Mouse (Mus musculus) intestine, postnatal 0 days (tissue): Measurements from ENCODE around the gene Capn11. TPM values are rescaled to one million over a fixed set of nuclear protein-coding genes. Genes with fewer than 3 reads are reported as not detected.

Experiments
- ATAC-seq: fragments of 200-750 bp; cut with Nextera tagmentation; 2 replicates; pipeline ENCODE4 v1.8.0; 2017; ENCODE audit warnings: mild to moderate bottlenecking, moderate TSS enrichment, moderate library complexity
- H3K27ac ChIP-seq: fragments of 300-500 bp; sonication (generic); 2 replicates; pipeline ENCODE4 v1.5.1; 2014; ENCODE audit warnings: mild to moderate bottlenecking, low read depth, low read length, moderate library complexity
- H3K27me3 ChIP-seq: fragments of 300-500 bp; sonication (generic); replicated peaks from 2 replicates; pipeline ENCODE4 v1.6.1; 2014; ENCODE audit warnings: low read length, mixed read lengths; ENCODE audit not compliant: control insufficient read depth, insufficient read depth
- H3K36me3 ChIP-seq: fragments of 300-500 bp; sonication (generic); 2 replicates; pipeline ENCODE4 v1.6.1; 2014; ENCODE audit warnings: mild to moderate bottlenecking, moderate library complexity; ENCODE audit not compliant: control insufficient read depth, insufficient read depth
- H3K4me1 ChIP-seq: fragments of 300-500 bp; sonication (generic); replicated peaks from 2 replicates; pipeline ENCODE4 v1.6.1; 2014; ENCODE audit warnings: antibody characterized with exemption, low read length, mixed read lengths; ENCODE audit not compliant: control insufficient read depth, insufficient read depth
- H3K4me2 ChIP-seq: fragments of 300-500 bp; sonication (generic); replicated peaks from 2 replicates; pipeline ENCODE4 v1.6.1; 2014; ENCODE audit warnings: low read depth, mild to moderate bottlenecking, moderate library complexity
- H3K4me3 ChIP-seq: fragments of 300-500 bp; sonication (generic); 2 replicates; pipeline ENCODE4 v1.5.1; 2014; ENCODE audit warnings: low read depth, low read length
- H3K9ac ChIP-seq: fragments of 300-500 bp; sonication (generic); 2 replicates; pipeline ENCODE4 v1.6.1; 2014; ENCODE audit warnings: mild to moderate bottlenecking, low read depth, low read length
- H3K9me3 ChIP-seq: fragments of 300-500 bp; sonication (generic); 2 replicates; pipeline ENCODE4 v1.6.1; 2016; ENCODE audit warnings: mixed run types; ENCODE audit not compliant: control insufficient read depth
- CTCF ChIP-seq: sonication (generic); IDR thresholded peaks from 2 replicates; pipeline ENCODE4 v1.5.1; 2016; ENCODE audit warnings: low read depth, mild to moderate bottlenecking, control low read depth, antibody characterized with exemption, moderate library complexity
- WGBS: fragments of 180-500 bp; shearing (Covaris S2); extraction: QIAGEN DNeasy Blood & Tissue Kit; methylation state at CpG from one replicate; pipeline ENCODE4 v1.1.7; 2014; 5-methylcytosine and 5-hydroxymethylcytosine counted together
- polyA plus RNA-seq: library from polyadenylated mRNA; unstranded; fragments of >200 nt; fragmentation: Nextera tagmentation; extraction: Ambion mirVana; gene quantifications from 2 replicates; pipeline ENCODE4 v1.2.1, GENCODE M21; 2015

Gene Capn11
- polyA plus RNA-seq, 1 experiment from 2014 or later: not detected

DNA sequence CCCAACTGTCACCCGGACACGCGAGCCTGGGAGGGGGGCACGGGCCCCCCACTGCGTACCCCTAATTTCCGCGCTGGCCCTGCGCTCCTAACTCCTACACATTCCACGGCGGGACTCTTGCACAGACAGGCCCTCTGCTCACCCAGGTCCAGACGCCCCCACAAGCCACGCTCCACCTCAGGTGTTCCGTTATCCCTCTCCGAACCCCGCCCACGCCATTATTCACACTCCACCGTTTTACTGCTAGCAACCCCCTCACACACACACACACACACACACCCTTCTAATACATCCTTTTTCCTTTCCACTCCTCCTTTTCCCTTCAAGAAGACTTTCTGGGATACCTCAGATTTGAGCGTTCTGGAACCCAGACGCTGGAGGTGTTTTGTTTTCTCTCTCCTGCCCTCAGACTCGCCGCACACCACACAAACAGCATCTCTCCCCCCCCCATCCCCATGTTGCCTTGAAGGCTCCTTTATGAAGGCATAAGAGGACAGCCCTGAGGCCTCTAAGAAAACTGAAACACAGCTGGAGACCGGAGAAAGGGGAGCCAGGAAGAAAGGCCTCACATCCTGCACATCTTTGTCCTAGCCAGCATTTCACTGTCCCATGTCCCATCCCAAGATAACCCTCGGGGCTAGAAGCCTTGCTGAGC, 63.3 kb downstream of the Capn11 start:
- H3K4me1 ChIP-seq: peaks cover 15% of the 10 kb centered on the region
- H3K9me3 ChIP-seq: no peaks in the 10 kb centered on the region
- 20% methylated on average over 23 of the region's 23 CpGs for WGBS
- H3K4me3 ChIP-seq: peak overlapping the region; percentile 53
- no peak overlapping the region; the same call in 1 of the 2 replicates for H3K9ac ChIP-seq
- peak overlapping the region; percentile 92 for H3K4me2 ChIP-seq
- ATAC-seq: no peak
- no peaks in the 10 kb centered on the region for H3K27me3 ChIP-seq
- no peak for TF ChIP-seq CTCF
- no peak overlapping the region for H3K27ac ChIP-seq
- H3K36me3 ChIP-seq: no peaks in the 10 kb centered on the region

- Histone ChIP-seq H3K27ac (no peak overlapping the region), H3K4me1 (peaks cover 15% of the 10 kb centered on the region)
Measured at GRCm38 (mm10) chr17:45594881-45595735, 64.0 kb downstream of the Capn11 start.

DNA sequence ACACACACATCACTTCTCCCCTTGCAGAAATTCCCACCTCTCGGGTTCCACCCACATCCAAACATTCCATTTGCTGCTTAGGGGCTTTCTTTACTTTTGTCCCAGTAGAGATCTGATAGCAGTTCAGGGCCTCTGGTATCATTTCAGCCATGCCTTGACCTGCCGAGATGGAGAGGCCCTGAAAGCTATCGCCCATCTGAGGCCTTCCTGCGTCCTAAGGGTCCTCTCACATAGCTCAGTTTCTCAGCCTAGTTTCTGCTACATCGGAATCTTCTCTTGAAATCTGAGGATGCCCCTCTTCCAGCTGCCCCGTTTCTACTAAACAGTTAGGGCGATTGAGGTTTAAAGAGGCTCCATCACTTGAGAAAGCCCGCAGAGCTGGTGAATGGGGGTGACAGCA, 64.9 kb downstream of the Capn11 start:
- WGBS: 57% methylated on average over 8 of the region's 8 CpGs
- Histone ChIP-seq H3K9ac (no peak overlapping the region), H3K4me3 (peak overlapping the region; percentile 53), H3K36me3 (peaks cover 11% of the 10 kb centered on the region; the same call in 1 of the 2 replicates), H3K4me1 (peaks cover 15% of the 10 kb centered on the region), H3K9me3 (no peaks in the 10 kb centered on the region), H3K4me2 (peak overlapping the region; percentile 92), H3K27ac (no peak overlapping the region), H3K27me3 (no peaks in the 10 kb centered on the region)
- TF ChIP-seq CTCF: no peak
- no peak for ATAC-seq

More at GRCm38 (mm10) chr17:45594881-45595735, 64.0 kb downstream of the Capn11 start:
- Histone ChIP-seq H3K4me2 (peak overlapping the region; percentile 92), H3K9ac (peak overlapping the region; percentile 49; the same call in 1 of the 2 replicates), H3K4me3 (peak overlapping the region; percentile 53), H3K36me3 (0 out of 2 replicates have a peak, but pooled peaks cover 2% of the 10 kb centered on the region), H3K27me3 (no peaks in the 10 kb centered on the region), H3K9me3 (no peaks in the 10 kb centered on the region)
- TF ChIP-seq CTCF: peak; percentile 13
- ATAC-seq: peak; percentile 55; the same call in 1 of the 2 replicates
- WGBS: under 1% methylated on average over 57 of the region's 58 CpGs

DNA sequence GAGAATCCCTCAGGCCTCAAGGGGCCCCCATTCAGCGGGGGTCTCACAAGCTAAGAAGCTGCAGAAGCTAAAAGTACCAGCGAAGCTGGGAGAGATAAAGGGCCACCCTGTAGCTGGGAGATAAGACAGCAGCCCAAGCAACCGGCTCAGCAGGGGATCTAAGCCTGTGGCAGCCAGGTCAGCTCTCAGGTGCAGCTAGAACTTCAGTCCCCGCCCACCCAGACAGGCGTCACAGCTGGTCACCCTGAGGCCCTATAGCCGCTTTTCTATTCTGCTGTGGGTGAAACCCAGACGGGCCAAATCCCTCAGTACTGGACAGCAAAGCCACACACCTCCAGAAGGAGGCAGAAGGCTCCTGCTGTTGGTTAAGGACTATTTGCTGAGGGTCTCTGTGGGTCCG, 65.6 kb downstream of the Capn11 start:
- Histone ChIP-seq H3K9me3 (no peaks in the 10 kb centered on the region), H3K9ac (no peak overlapping the region), H3K4me3 (no peak overlapping the region), H3K36me3 (peaks cover 17% of the 10 kb centered on the region; the same call in 1 of the 2 replicates), H3K4me1 (peaks cover 15% of the 10 kb centered on the region), H3K4me2 (peak overlapping the region; percentile 13; the same call in 1 of the 2 replicates), H3K27me3 (no peaks in the 10 kb centered on the region), H3K27ac (no peak overlapping the region)
- TF ChIP-seq CTCF: peak; percentile 50
- ATAC-seq: no peak
- 42% methylated on average over 8 of the region's 8 CpGs for WGBS

DNA sequence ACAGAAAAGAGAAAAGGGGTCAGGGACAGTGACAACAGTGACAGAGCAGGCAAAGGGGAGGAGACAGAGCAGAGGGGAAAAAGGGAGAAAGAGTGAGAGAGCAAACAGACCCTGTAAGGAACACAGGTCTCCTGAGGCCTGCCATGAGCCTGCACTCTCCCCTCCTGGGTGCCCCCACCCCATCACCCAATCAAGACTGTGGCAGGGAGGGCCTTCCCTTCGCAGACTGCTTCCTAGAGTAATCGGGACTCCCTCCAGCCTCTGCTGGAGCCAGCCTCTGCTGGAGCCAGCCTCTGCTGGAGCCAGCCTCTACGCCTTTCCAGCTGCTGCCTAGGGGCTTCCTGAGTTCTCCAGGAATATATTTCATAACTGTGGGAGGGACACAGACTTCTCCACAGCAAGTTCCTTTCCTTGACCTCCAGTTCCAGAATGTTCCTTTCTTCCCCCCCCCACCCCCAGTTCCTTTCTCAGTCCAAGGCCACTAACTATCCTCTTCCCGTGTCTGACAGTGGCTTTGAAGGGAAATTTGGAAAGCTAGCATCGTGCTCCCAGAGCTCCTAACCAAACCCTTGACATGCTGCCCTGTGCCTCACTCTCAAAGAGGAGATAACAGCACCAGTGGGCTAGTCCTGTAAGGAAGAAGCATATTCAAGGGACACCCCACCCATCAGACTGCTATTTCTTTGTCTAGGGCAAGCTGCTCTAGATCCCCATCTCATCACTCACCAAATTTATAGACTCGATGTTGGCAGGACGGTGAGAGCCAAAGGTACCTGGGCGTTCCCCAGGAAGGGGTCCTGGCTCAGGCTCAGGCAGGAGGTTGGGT, 66.3 kb downstream of the Capn11 start:
- no peak for ATAC-seq
- peaks cover 15% of the 10 kb centered on the region for H3K4me1 ChIP-seq

More for the DNA sequence above, 66.3 kb downstream of the Capn11 start:
- WGBS: 60% methylated on average over 8 of the region's 8 CpGs
- Histone ChIP-seq H3K9ac (no peak overlapping the region), H3K36me3 (peaks cover 21% of the 10 kb centered on the region; the same call in 1 of the 2 replicates), H3K4me3 (no peak overlapping the region), H3K9me3 (no peaks in the 10 kb centered on the region), H3K4me2 (peak overlapping the region; percentile 24), H3K27me3 (no peaks in the 10 kb centered on the region), H3K27ac (0 out of 2 replicates have a peak overlapping the region, but pooled peaks have one; percentile 15)
- no peak for TF ChIP-seq CTCF
